In genomic region chr7:90886396-90887006, GRCm38 (mm10) we compare ENCODE assay signal across 8 mouse cellular contexts.
A peak's percentile ranks its signal among the peaks of the same experiment; 100 is the strongest.
DNase-seq lines count a peak whose midpoint lies in the region; ATAC-seq and TF ChIP-seq lines count a peak whose summit lies in the region.

No protein-coding gene starts in this region.

- no peak overlapping the region for H3K27ac ChIP-seq in embryonic facial prominence, embryonic 15.5 days (replicated peaks)
- no peak overlapping the region for H3K27ac ChIP-seq in limb, embryonic 10.5 days
- peak overlapping the region; percentile 87 for H3K27ac ChIP-seq in olfactory bulb, adult 2 months (ENCODE audit: insufficient read depth, low read depth, low read length)

- no peak overlapping the region for H3K9ac ChIP-seq in embryonic facial prominence, embryonic 15.5 days

- H3K4me1 ChIP-seq in embryonic facial prominence, embryonic 15.5 days: peaks cover 5% of the 10 kb centered on the region
- peaks cover 10% of the 10 kb centered on the region for H3K4me1 ChIP-seq in limb, embryonic 10.5 days
- H3K4me1 ChIP-seq in olfactory bulb, adult 2 months (ENCODE audit: control insufficient read depth, insufficient read depth, low read length): no peaks in the 10 kb centered on the region

- peak; percentile 8 for DNase-seq in left cerebral cortex, adult 11 months (ENCODE audit: low spot score)
- DNase-seq in left cerebral cortex, postnatal 36 days (ENCODE audit: low spot score in 2 of 2): no peak
- no peak for DNase-seq in limb, embryonic 10.5 days (ENCODE audit: low spot score)
- no peak for DNase-seq in cerebellum, adult 11 months
- DNase-seq in yolk sac, embryonic 10.5 days (ENCODE audit: low spot score): no peak
- DNase-seq in natural killer cell, adult 2 months (ENCODE audit: low spot score in 2 of 2): no peak

- TF ChIP-seq CTCF in olfactory bulb, adult 2 months (IDR thresholded peaks at IDR 0.05; ENCODE audit: insufficient read depth, low read depth, low read length): no peak

- no peak for TF ChIP-seq POLR2A in olfactory bulb, adult 2 months (IDR thresholded peaks at IDR 0.05; ENCODE audit: insufficient read depth, low read depth, low read length)

- under 1% methylated on average over 13 of the region's 13 CpGs for WGBS in embryonic facial prominence, embryonic 15.5 days
- 1% methylated on average over 13 of the region's 13 CpGs for WGBS in limb, embryonic 10.5 days
- under 1% methylated on average over 13 of the region's 13 CpGs for WGBS in olfactory bulb, adult 2 months

- H3K9me3 ChIP-seq in embryonic facial prominence, embryonic 15.5 days (replicated peaks): no peaks in the 10 kb centered on the region
- H3K9me3 ChIP-seq in limb, embryonic 10.5 days (replicated peaks): no peaks in the 10 kb centered on the region

- ATAC-seq in embryonic facial prominence, embryonic 15.5 days (ENCODE audit: insufficient number of reproducible peaks, low FRiP score, low TSS enrichment, low read depth): no peak

- H3K4me2 ChIP-seq in embryonic facial prominence, embryonic 15.5 days (replicated peaks): peak overlapping the region; percentile 67

- H3K27me3 ChIP-seq in embryonic facial prominence, embryonic 15.5 days: no peaks in the 10 kb centered on the region
- H3K27me3 ChIP-seq in limb, embryonic 10.5 days (ENCODE audit: low read depth, poor library complexity, severe bottlenecking): peaks cover 11% of the 10 kb centered on the region

- intact Hi-C loops in left cerebral cortex, postnatal 36 days (cut with DNase I): loop anchor here (2.0 to 10.0 kb wide), 3 partner anchors 34 to 372 kb away; no protein-coding TSS in a partner anchor

- no peaks in the 10 kb centered on the region for H3K36me3 ChIP-seq in embryonic facial prominence, embryonic 15.5 days
- H3K36me3 ChIP-seq in limb, embryonic 10.5 days: no peaks in the 10 kb centered on the region

- peak overlapping the region; percentile 38 for H3K4me3 ChIP-seq in embryonic facial prominence, embryonic 15.5 days (replicated peaks)
- H3K4me3 ChIP-seq in limb, embryonic 10.5 days: peak overlapping the region; percentile 52
- H3K4me3 ChIP-seq in olfactory bulb, adult 2 months (ENCODE audit: insufficient read depth, low read depth, low read length): peak overlapping the region; percentile 49
